Mouse (Mus musculus): ENCODE measurements around the gene Exo1. TPM values are rescaled to one million over a fixed set of nuclear protein-coding genes. Genes with fewer than 3 reads are reported as not detected.

Gene Exo1
- total and polyA plus RNA-seq, 2 experiments, result 0.28 TPM; not detected in 1

- H3K27me3 ChIP-seq (ENCODE audit: control insufficient read depth, insufficient read depth, low read length), result no peaks in the 10 kb centered on the region
- TF ChIP-seq CTCF (IDR thresholded peaks at IDR 0.05; ENCODE audit: low read depth, low read length) (peak; percentile 27; the same call in 1 of the 2 replicates), POLR2A (IDR thresholded peaks at IDR 0.05; ENCODE audit: extremely low read depth, insufficient read depth, low read length) (no peak)
- H3K36me3 ChIP-seq (ENCODE audit: control insufficient read depth, insufficient read depth, low read length), result no peaks in the 10 kb centered on the region
- H3K79me2 ChIP-seq (ENCODE audit: control insufficient read depth, insufficient read depth, low read length), result no peaks in the 10 kb centered on the region
- peak; percentile 56 for DNase-seq (ENCODE audit: extremely low read depth, low read depth, low spot score)
- no peak overlapping the region for H3K27ac ChIP-seq (replicated peaks; ENCODE audit: insufficient read depth, low read depth, low read length)
- 14% methylated on average over 11 of the region's 11 CpGs for WGBS
- peaks cover 2% of the 10 kb centered on the region for H3K4me1 ChIP-seq (ENCODE audit: control insufficient read depth, insufficient read depth, low read length)
- peak overlapping the region; percentile 52 for H3K9ac ChIP-seq (ENCODE audit: low read depth, low read length)
- no peak overlapping the region for H3K4me3 ChIP-seq (ENCODE audit: insufficient read depth, low read depth, low read length)
Observed at GRCm38 (mm10) chr1:175936282-175936737, 55.9 kb downstream of the Exo1 start.

- Histone ChIP-seq H3K27ac (replicated peaks; ENCODE audit: insufficient read depth, low read depth, low read length) (no peak overlapping the region), H3K36me3 (ENCODE audit: control insufficient read depth, insufficient read depth, low read length) (no peaks in the 10 kb centered on the region), H3K4me3 (ENCODE audit: insufficient read depth, low read depth, low read length) (no peak overlapping the region), H3K27me3 (ENCODE audit: control insufficient read depth, insufficient read depth, low read length) (no peaks in the 10 kb centered on the region), H3K4me1 (ENCODE audit: control insufficient read depth, insufficient read depth, low read length) (peaks cover 2% of the 10 kb centered on the region), H3K9ac (ENCODE audit: low read depth, low read length) (no peak overlapping the region), H3K79me2 (ENCODE audit: control insufficient read depth, insufficient read depth, low read length) (no peaks in the 10 kb centered on the region)
- TF ChIP-seq POLR2A (IDR thresholded peaks at IDR 0.05; ENCODE audit: extremely low read depth, insufficient read depth, low read length), result no peak
- no peak for TF ChIP-seq CTCF (IDR thresholded peaks at IDR 0.05; ENCODE audit: low read depth, low read length)
- WGBS, result 81% methylated on average over 3 of the region's 3 CpGs
- DNase-seq (ENCODE audit: extremely low read depth, low read depth, low spot score), result no peak
Observed at GRCm38 (mm10) chr1:175938731-175939130, 58.4 kb downstream of the Exo1 start.

GRCm38 (mm10) chr1:175943168-175943567 lies 62.8 kb downstream of the Exo1 start:
- no peak overlapping the region for H3K9ac ChIP-seq (ENCODE audit: low read depth, low read length)
- WGBS, result 86% methylated on average over 7 of the region's 7 CpGs
- H3K4me1 ChIP-seq (ENCODE audit: control insufficient read depth, insufficient read depth, low read length), result no peaks in the 10 kb centered on the region
- no peak overlapping the region for H3K4me3 ChIP-seq (ENCODE audit: insufficient read depth, low read depth, low read length)
- no peak for TF ChIP-seq CTCF (IDR thresholded peaks at IDR 0.05; ENCODE audit: low read depth, low read length)
- TF ChIP-seq POLR2A (IDR thresholded peaks at IDR 0.05; ENCODE audit: extremely low read depth, insufficient read depth, low read length), result no peak
- no peak overlapping the region for H3K27ac ChIP-seq (replicated peaks; ENCODE audit: insufficient read depth, low read depth, low read length)
- H3K27me3 ChIP-seq (ENCODE audit: control insufficient read depth, insufficient read depth, low read length), result no peaks in the 10 kb centered on the region; the same call in 1 of the 2 replicates
- H3K36me3 ChIP-seq (ENCODE audit: control insufficient read depth, insufficient read depth, low read length), result no peaks in the 10 kb centered on the region
- DNase-seq (ENCODE audit: extremely low read depth, low read depth, low spot score), result no peak
- no peaks in the 10 kb centered on the region for H3K79me2 ChIP-seq (ENCODE audit: control insufficient read depth, insufficient read depth, low read length)

- TF ChIP-seq CTCF (IDR thresholded peaks at IDR 0.05; ENCODE audit: low read depth, low read length) (no peak), POLR2A (IDR thresholded peaks at IDR 0.05; ENCODE audit: extremely low read depth, insufficient read depth, low read length) (no peak)
- H3K27ac ChIP-seq (replicated peaks; ENCODE audit: insufficient read depth, low read depth, low read length), result no peak overlapping the region
Observed at GRCm38 (mm10) chr1:175946718-175947315, 66.4 kb downstream of the Exo1 start.

GRCm38 (mm10) chr1:175950421-175950820 lies 70.0 kb downstream of the Exo1 start:
- Histone ChIP-seq H3K9ac (ENCODE audit: low read depth, low read length) (no peak overlapping the region), H3K36me3 (ENCODE audit: control insufficient read depth, insufficient read depth, low read length) (no peaks in the 10 kb centered on the region), H3K4me1 (ENCODE audit: control insufficient read depth, insufficient read depth, low read length) (no peaks in the 10 kb centered on the region), H3K4me3 (ENCODE audit: insufficient read depth, low read depth, low read length) (no peak overlapping the region), H3K27me3 (ENCODE audit: control insufficient read depth, insufficient read depth, low read length) (no peaks in the 10 kb centered on the region), H3K27ac (replicated peaks; ENCODE audit: insufficient read depth, low read depth, low read length) (no peak overlapping the region), H3K79me2 (ENCODE audit: control insufficient read depth, insufficient read depth, low read length) (no peaks in the 10 kb centered on the region)
- no peak for DNase-seq (ENCODE audit: extremely low read depth, low read depth, low spot score)
- WGBS, result 81% methylated on average over 3 of the region's 3 CpGs
- TF ChIP-seq POLR2A (IDR thresholded peaks at IDR 0.05; ENCODE audit: extremely low read depth, insufficient read depth, low read length), result no peak
- TF ChIP-seq CTCF (IDR thresholded peaks at IDR 0.05; ENCODE audit: low read depth, low read length), result no peak

More at GRCm38 (mm10) chr1:175946718-175947315, 66.4 kb downstream of the Exo1 start:
- Histone ChIP-seq H3K27me3 (ENCODE audit: control insufficient read depth, insufficient read depth, low read length) (no peaks in the 10 kb centered on the region; the same call in 1 of the 2 replicates), H3K9ac (ENCODE audit: low read depth, low read length) (no peak overlapping the region), H3K4me3 (ENCODE audit: insufficient read depth, low read depth, low read length) (no peak overlapping the region), H3K36me3 (ENCODE audit: control insufficient read depth, insufficient read depth, low read length) (no peaks in the 10 kb centered on the region), H3K4me1 (ENCODE audit: control insufficient read depth, insufficient read depth, low read length) (no peaks in the 10 kb centered on the region), H3K79me2 (ENCODE audit: control insufficient read depth, insufficient read depth, low read length) (no peaks in the 10 kb centered on the region)
- no peak for DNase-seq (ENCODE audit: extremely low read depth, low read depth, low spot score)
- 79% methylated on average over 4 of the region's 4 CpGs for WGBS

GRCm38 (mm10) chr1:175950851-175951250 lies 70.5 kb downstream of the Exo1 start:
- 87% methylated on average over 2 of the region's 2 CpGs for WGBS
- H3K79me2 ChIP-seq (ENCODE audit: control insufficient read depth, insufficient read depth, low read length), result no peaks in the 10 kb centered on the region
- no peak overlapping the region for H3K9ac ChIP-seq (ENCODE audit: low read depth, low read length)
- no peak overlapping the region for H3K4me3 ChIP-seq (ENCODE audit: insufficient read depth, low read depth, low read length)
- TF ChIP-seq POLR2A (IDR thresholded peaks at IDR 0.05; ENCODE audit: extremely low read depth, insufficient read depth, low read length) (no peak), CTCF (IDR thresholded peaks at IDR 0.05; ENCODE audit: low read depth, low read length) (no peak)
- no peaks in the 10 kb centered on the region for H3K36me3 ChIP-seq (ENCODE audit: control insufficient read depth, insufficient read depth, low read length)
- H3K27me3 ChIP-seq (ENCODE audit: control insufficient read depth, insufficient read depth, low read length), result no peaks in the 10 kb centered on the region
- DNase-seq (ENCODE audit: extremely low read depth, low read depth, low spot score), result no peak
- no peak overlapping the region for H3K27ac ChIP-seq (replicated peaks; ENCODE audit: insufficient read depth, low read depth, low read length)
- H3K4me1 ChIP-seq (ENCODE audit: control insufficient read depth, insufficient read depth, low read length), result no peaks in the 10 kb centered on the region

Data from liver, adult 2 months (tissue).